ENCODE assay signal across 30 mouse cellular contexts in genomic region chr9:114504816-114505215, GRCm38 (mm10). TPM values are rescaled to one million over a fixed set of nuclear protein-coding genes. Genes with fewer than 3 reads are reported as not detected.
"Had no signal": no experiment of that assay in that cellular context is flagged by ENCODE, and none has a peak within 500 bp of the region (broad histone marks: within the 10 kb centered on the region; RNA-seq: fewer than 3 reads in every experiment).

TSS of gene Ccr4 (minus strand) at chr9:114504916.

- H3K9ac ChIP-seq: heart, embryonic 13.5 days; heart, embryonic 15.5 days; hindbrain, embryonic 13.5 days; hindbrain, embryonic 15.5 days; intestine, embryonic 15.5 days; kidney, embryonic 15.5 days; limb, embryonic 12.5 days; liver, embryonic 13.5 days had no signal

- H3K4me1 ChIP-seq: heart, embryonic 15.5 days; hindbrain, embryonic 13.5 days; hindbrain, embryonic 15.5 days; intestine, embryonic 15.5 days; limb, embryonic 12.5 days had no signal

- H3K27me3 ChIP-seq: hindbrain, embryonic 13.5 days; hindbrain, embryonic 15.5 days; intestine, embryonic 15.5 days; limb, embryonic 12.5 days; liver, embryonic 13.5 days had no signal

- H3K27ac ChIP-seq: heart, adult 2 months; heart, embryonic 13.5 days; heart, embryonic 15.5 days; hindbrain, embryonic 13.5 days; hindbrain, embryonic 15.5 days; hindbrain, postnatal 0 days; kidney, postnatal 0 days; left cerebral cortex, adult 2 months; limb, embryonic 10.5 days; limb, embryonic 12.5 days; liver, embryonic 13.5 days had no signal

- DNase-seq: gastrocnemius, postnatal 14 days; gastrocnemius, postnatal 36 days; heart, adult 11 months; heart, adult 2 months; heart, postnatal 14 days; heart, postnatal 36 days; kidney, adult 18-20 months; kidney, adult 8-10 months; kidney, postnatal 14 days; kidney, postnatal 36 days; layer of hippocampus, adult 9-11 months; layer of hippocampus, postnatal 36 days; liver; liver, embryonic 13.5 days had no signal

- H3K4me2 ChIP-seq: heart, embryonic 11.5 days; heart, embryonic 13.5 days; heart, embryonic 15.5 days; hindbrain, embryonic 13.5 days; hindbrain, embryonic 15.5 days; intestine, embryonic 15.5 days; kidney, embryonic 15.5 days; limb, embryonic 12.5 days; liver, embryonic 11.5 days; liver, embryonic 13.5 days had no signal

- ATAC-seq: hindbrain, postnatal 0 days; intestine, embryonic 15.5 days had no signal

- H3K36me3 ChIP-seq: heart, embryonic 13.5 days; heart, embryonic 15.5 days; hindbrain, embryonic 15.5 days; intestine, embryonic 15.5 days; liver, embryonic 13.5 days had no signal

- H3K4me3 ChIP-seq: heart, adult 2 months; heart, embryonic 13.5 days; heart, embryonic 15.5 days; hindbrain, embryonic 13.5 days; hindbrain, embryonic 15.5 days; intestine, embryonic 15.5 days; kidney, embryonic 15.5 days; left cerebral cortex, adult 2 months; limb, embryonic 10.5 days; limb, embryonic 12.5 days; liver, embryonic 13.5 days had no signal

- H3K9me3 ChIP-seq: heart, embryonic 13.5 days; heart, embryonic 15.5 days; hindbrain, embryonic 13.5 days; hindbrain, embryonic 15.5 days; intestine, embryonic 15.5 days; kidney, embryonic 15.5 days; limb, embryonic 10.5 days; limb, embryonic 12.5 days; liver, embryonic 13.5 days had no signal

RNA-seq across cellular contexts. Expression of gene Ccr4, which starts in this region (rescaled TPM):
- polyA plus RNA-seq: frontal cortex, adult 2 months; heart, adult 2 months; heart, embryonic 11.5 days; heart, embryonic 13.5 days; heart, embryonic 15.5 days; heart, postnatal 0 days; hindbrain, embryonic 11.5 days; hindbrain, embryonic 13.5 days; hindbrain, embryonic 15.5 days; hindbrain, postnatal 0 days; limb, embryonic 10.5 days; limb, embryonic 12.5 days; liver, embryonic 11.5 days; liver, embryonic 13.5 days had no signal
